Mouse (Mus musculus): Measurements from ENCODE around the gene Sidt1.

DNA sequence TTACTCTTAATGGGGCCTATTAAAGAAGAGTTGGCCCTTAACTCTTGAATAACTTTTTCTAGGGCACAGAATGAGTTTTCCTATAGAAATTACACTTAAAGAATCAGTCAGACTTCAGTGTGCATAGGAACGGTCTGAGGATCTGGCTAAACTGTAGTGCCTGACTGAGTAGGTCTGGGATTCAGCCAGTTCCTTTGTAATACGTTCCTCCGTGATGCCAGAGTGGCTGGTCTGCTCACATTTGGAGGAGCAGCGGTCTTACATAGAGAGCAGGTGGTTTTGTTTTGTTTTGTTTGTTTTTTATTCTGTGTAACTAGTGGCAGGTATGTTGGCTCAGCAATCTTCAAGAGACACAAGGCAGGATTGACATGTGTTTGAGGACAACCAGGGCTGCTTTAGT is 47.0 kb upstream of the Sidt1 start:
- TF ChIP-seq CTCF (IDR thresholded peaks at IDR 0.05; ENCODE audit: low read depth) (no peak), EP300 (IDR thresholded peaks at IDR 0.05; ENCODE audit: low read depth) (no peak)

Data from liver, embryonic 14.5 days (tissue).